Mouse (Mus musculus) lung, embryonic 14.5 days (tissue): ENCODE measurements around the gene Sapcd2. TPM values are rescaled to one million over a fixed set of nuclear protein-coding genes. Genes with fewer than 3 reads are reported as not detected.
A peak's percentile ranks its signal among the peaks of the same experiment; 100 is the strongest.

Experiments
- ATAC-seq: fragments of 200-750 bp; cut with Nextera tagmentation; 2 replicates; pipeline ENCODE4 v1.8.0; 2017; ENCODE audit warnings: mild to moderate bottlenecking, moderate TSS enrichment, moderate library complexity; ENCODE audit not compliant: insufficient read depth
- DNase-seq: peaks from one replicate; pipeline ENCODE4 v3.0.0-alpha.2; 2015
- H3K27ac ChIP-seq: fragments of 300-500 bp; sonication (generic); 2 replicates; pipeline ENCODE4 v1.5.1; 2014; ENCODE audit warnings: low read depth, mild to moderate bottlenecking, moderate library complexity
- H3K27me3 ChIP-seq: fragments of 300-500 bp; sonication (generic); 2 replicates; pipeline ENCODE4 v1.6.1; 2014; ENCODE audit warnings: low read length, control low read depth; ENCODE audit not compliant: insufficient read depth
- H3K36me3 ChIP-seq: fragments of 300-500 bp; sonication (generic); 2 replicates; pipeline ENCODE4 v1.6.1; 2014; ENCODE audit warnings: control low read depth; ENCODE audit not compliant: insufficient read depth
- H3K4me1 ChIP-seq: fragments of 300-500 bp; sonication (generic); 2 replicates; pipeline ENCODE4 v1.6.1; 2014; ENCODE audit warnings: antibody characterized with exemption, control low read depth; ENCODE audit not compliant: insufficient read depth
- H3K4me2 ChIP-seq: fragments of 300-500 bp; sonication (generic); 2 replicates; pipeline ENCODE4 v1.6.1; 2014; ENCODE audit warnings: mild to moderate bottlenecking
- H3K4me3 ChIP-seq: fragments of 300-500 bp; sonication (generic); 2 replicates; pipeline ENCODE4 v1.5.1; 2014; ENCODE audit warnings: low read depth, low read length
- H3K9ac ChIP-seq: fragments of 300-500 bp; sonication (generic); 2 replicates; pipeline ENCODE4 v1.6.1; 2014
- H3K9me3 ChIP-seq: fragments of 300-500 bp; sonication (generic); 2 replicates; pipeline ENCODE4 v1.6.1; 2016; ENCODE audit warnings: low read depth, low read length, control low read depth
- CTCF ChIP-seq: IDR thresholded peaks from 2 replicates; pipeline ENCODE4 v1.5.1; 2016; ENCODE audit warnings: antibody characterized with exemption, low read depth
- WGBS: fragments of 180-500 bp; shearing (Covaris S2); extraction: QIAGEN DNeasy Blood & Tissue Kit; methylation state at CpG from one replicate; pipeline ENCODE4 v1.1.7; 2014; 5-methylcytosine and 5-hydroxymethylcytosine counted together
- polyA plus RNA-seq: library from polyadenylated mRNA; unstranded; fragments of >200 nt; fragmentation: Nextera tagmentation; extraction: Ambion mirVana; gene quantifications from 2 replicates; pipeline ENCODE4 v1.2.1, GENCODE M21; 2014

Gene Sapcd2
- polyA plus RNA-seq, 1 experiment from 2014 or later = 45.5 TPM

DNA sequence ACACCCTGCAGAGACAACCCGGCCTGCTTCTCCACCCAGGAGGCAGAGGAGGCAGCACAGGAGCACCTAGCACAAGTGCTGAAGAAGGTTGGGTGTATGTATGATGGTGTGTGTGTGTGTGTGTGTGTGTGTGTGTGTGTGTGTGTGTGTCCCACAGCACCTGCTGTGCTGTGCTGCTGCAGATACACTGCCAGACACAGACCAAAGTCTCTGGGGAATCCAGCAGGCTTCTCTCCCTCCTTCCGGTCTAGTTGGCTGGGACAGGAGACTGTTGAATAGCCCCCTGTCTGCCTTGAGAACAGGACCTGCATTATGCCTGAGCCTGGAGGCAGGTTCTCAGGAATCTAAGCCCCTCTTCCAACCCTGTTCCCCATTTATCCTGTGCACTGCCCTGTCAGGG, 1.3 kb downstream of the Sapcd2 start:
- Histone ChIP-seq H3K4me3 (peak overlapping the region; percentile 85), H3K9me3 (no peaks in the 10 kb centered on the region), H3K27ac (no peak overlapping the region), H3K9ac (peak overlapping the region; percentile 72), H3K4me2 (peak overlapping the region; percentile 95), H3K36me3 (peaks cover 31% of the 10 kb centered on the region), H3K27me3 (no peaks in the 10 kb centered on the region), H3K4me1 (peaks cover 5% of the 10 kb centered on the region; the same call in 1 of the 2 replicates)
- ATAC-seq (no peak), DNase-seq (no peak)
- TF ChIP-seq CTCF = no peak
- 46% methylated on average over 2 of the region's 2 CpGs for WGBS

DNA sequence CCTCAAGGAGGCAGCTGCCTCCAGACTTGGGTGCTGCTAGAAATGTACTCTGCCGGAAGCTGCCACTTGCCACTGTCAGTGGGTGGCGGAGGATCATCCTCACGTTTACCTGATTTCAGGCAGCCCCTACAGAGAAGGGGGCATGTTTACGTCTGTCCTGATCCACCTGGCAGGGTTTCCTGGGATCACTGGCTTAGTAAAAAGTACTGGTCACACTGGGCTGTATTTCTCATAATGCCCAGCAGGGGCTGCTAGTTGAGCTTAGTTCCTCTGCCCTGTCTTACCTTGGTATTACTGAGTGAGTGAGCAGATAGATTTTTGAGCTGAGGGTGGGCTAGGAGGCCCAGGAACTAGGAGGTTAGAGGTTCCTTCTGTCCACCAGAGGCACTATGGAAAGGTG, 4.5 kb downstream of the Sapcd2 start:
- WGBS = 52% methylated on average over 4 of the region's 4 CpGs
- no peak overlapping the region for H3K27ac ChIP-seq
- H3K9me3 ChIP-seq = no peaks in the 10 kb centered on the region
- no peaks in the 10 kb centered on the region for H3K27me3 ChIP-seq
- peaks cover 31% of the 10 kb centered on the region for H3K36me3 ChIP-seq
- peak; percentile 72 for DNase-seq
- no peak for ATAC-seq
- H3K4me2 ChIP-seq = no peak overlapping the region
- H3K9ac ChIP-seq = no peak overlapping the region
- H3K4me1 ChIP-seq = peaks cover 5% of the 10 kb centered on the region; the same call in 1 of the 2 replicates
- peak; percentile 79 for TF ChIP-seq CTCF
- H3K4me3 ChIP-seq = no peak overlapping the region

GRCm38 (mm10) chr2:25384492-25384891, 12.4 kb downstream of the Sapcd2 start:
- H3K27me3 ChIP-seq = no peaks in the 10 kb centered on the region
- H3K4me3 ChIP-seq = no peak overlapping the region
- no peak for DNase-seq
- H3K9me3 ChIP-seq = no peaks in the 10 kb centered on the region
- no peak overlapping the region for H3K27ac ChIP-seq
- H3K9ac ChIP-seq = no peak overlapping the region
- H3K4me1 ChIP-seq = no peaks in the 10 kb centered on the region
- no peak for TF ChIP-seq CTCF
- H3K4me2 ChIP-seq = no peak overlapping the region
- 48% methylated on average over 5 of the region's 5 CpGs for WGBS
- H3K36me3 ChIP-seq = no peaks in the 10 kb centered on the region
- ATAC-seq = no peak

- TF ChIP-seq CTCF = no peak
- no peak for ATAC-seq
- no peaks in the 10 kb centered on the region for H3K36me3 ChIP-seq
- DNase-seq = no peak
- H3K9me3 ChIP-seq = no peaks in the 10 kb centered on the region
- peaks cover 19% of the 10 kb centered on the region for H3K27me3 ChIP-seq
- no peak overlapping the region for H3K9ac ChIP-seq
- H3K4me1 ChIP-seq = 0 out of 2 replicates have a peak, but pooled peaks cover 8% of the 10 kb centered on the region
- H3K4me2 ChIP-seq = no peak overlapping the region
- H3K4me3 ChIP-seq = no peak overlapping the region
- H3K27ac ChIP-seq = no peak overlapping the region
- WGBS = 46% methylated on average over 5 of the region's 5 CpGs
Observed at GRCm38 (mm10) chr2:25391266-25391665, 19.1 kb downstream of the Sapcd2 start.

DNA sequence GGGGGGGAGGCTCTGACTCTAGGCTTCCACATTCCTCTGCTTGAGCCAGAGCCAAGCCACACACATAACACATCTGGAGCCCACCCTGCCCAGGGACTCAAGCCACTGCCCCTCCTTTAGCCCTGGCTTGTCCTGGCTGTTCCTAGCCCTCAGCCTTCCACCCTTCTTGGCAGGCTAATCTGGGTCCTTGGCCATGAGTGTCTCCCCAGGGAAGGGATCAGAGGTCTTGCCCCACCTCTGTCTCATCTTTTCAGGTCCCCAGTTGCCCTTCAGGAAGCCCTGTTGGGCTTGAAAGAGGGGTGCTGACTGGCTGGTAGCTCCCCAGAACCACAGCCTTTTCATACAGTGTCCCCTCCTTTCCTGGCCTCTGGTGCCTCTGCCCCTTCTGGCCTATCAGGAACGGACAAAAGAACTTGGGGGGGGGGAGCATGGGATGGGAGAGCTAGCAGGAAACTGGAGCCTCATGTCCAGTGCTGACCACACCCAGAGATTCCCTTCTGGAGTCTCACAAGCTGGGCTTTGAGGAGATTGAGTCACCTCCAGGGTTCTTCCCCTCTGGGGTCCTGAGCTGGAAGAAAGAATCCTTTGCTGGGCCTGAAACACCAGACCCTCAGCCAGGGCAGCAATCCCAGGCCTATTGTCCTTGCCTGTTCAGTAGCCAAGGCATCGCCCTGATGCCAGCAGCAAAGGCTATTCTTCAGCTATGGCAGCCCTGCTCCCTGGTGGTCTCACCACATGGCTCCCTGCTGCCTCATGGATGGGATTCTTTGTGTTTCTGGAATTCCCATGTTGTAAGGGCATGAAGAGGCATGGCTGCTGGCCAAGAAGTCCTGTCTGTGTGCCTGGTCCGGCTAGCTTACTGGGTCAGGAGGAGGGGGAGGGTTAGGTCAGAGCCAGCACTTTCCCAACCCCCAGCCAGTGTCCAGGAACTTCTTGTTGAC, 22.4 kb downstream of the Sapcd2 start:
- peaks cover 47% of the 10 kb centered on the region for H3K27me3 ChIP-seq
- H3K9ac ChIP-seq = no peak overlapping the region
- H3K4me3 ChIP-seq = no peak overlapping the region
- DNase-seq (peak; percentile 39), ATAC-seq (peak; percentile 60; the same call in 1 of the 2 replicates)
- H3K27ac ChIP-seq = no peak overlapping the region
- TF ChIP-seq CTCF = no peak
- 0 out of 2 replicates have a peak, but pooled peaks cover 8% of the 10 kb centered on the region for H3K4me1 ChIP-seq
- H3K36me3 ChIP-seq = no peaks in the 10 kb centered on the region
- no peak overlapping the region for H3K4me2 ChIP-seq
- H3K9me3 ChIP-seq = no peaks in the 10 kb centered on the region
- WGBS = 37% methylated on average over 3 of the region's 3 CpGs

DNA sequence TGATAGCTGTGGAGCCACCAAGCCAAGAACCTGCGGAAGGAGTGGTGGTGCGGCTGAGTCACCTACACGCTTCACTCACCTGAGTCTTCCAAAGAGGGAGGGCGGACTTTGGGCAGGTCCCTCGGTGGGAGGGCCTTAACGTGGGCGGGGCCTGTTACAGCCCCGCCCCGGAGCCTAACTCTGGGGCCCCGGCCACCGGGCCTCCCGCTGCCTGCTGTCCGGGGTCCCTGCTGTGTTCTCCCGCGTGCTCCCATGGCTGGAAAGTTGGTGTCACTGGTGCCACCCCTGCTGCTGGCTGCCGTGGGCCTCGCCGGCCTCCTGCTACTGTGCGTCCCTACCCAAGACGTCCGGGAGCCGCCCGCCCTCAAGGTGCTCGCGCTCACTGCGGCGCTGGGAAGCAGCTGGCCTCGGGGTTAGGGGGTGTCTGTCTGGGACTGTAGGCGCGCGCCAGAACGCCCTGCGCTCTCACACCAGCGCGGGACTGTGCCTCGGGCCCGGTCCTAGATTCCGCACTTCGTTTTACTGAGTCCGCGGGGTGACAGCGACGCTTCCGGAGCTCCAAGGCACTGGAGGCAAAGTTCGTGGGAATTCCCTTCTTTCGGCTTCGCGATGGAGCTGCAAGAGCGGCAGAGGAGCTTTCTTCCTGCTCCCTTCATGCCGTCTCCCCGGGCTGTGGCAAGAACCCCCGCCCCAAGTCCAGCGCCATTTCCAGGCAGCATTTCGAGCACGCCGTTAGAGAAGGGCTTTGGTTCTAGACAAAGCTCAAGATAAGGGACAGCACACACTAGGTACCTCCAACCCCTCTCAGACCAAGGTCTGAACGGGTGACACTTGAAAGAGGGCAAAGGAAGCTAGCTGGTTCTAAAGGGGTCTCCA, 23.8 kb downstream of the Sapcd2 start, which contains the start of gene Entpd2:
TSS of gene Entpd2 (plus strand) at position 154 of the 876 bp plus-strand sequence.
- H3K36me3 ChIP-seq = no peaks in the 10 kb centered on the region
- no peaks in the 10 kb centered on the region for H3K9me3 ChIP-seq
- 2% methylated on average over 57 of the region's 57 CpGs for WGBS
- ATAC-seq (peak; percentile 58), DNase-seq (peak; percentile 72)
- H3K27ac ChIP-seq = no peak within 1 kb of the TSS
- peak; percentile 29; the same call in 1 of the 2 replicates for TF ChIP-seq CTCF
- peaks cover 61% of the 10 kb centered on the region for H3K27me3 ChIP-seq
- peak within 1 kb of the TSS; percentile 76 for H3K4me2 ChIP-seq
- H3K4me1 ChIP-seq = 0 out of 2 replicates have a peak, but pooled peaks cover 8% of the 10 kb centered on the region
- peak within 1 kb of the TSS; percentile 36; the same call in 1 of the 2 replicates for H3K9ac ChIP-seq
- H3K4me3 ChIP-seq = peak within 1 kb of the TSS; percentile 36
